Mouse (Mus musculus): ENCODE results near the gene Trim27. TPM values are rescaled to one million over a fixed set of nuclear protein-coding genes. Genes with fewer than 3 reads are reported as not detected.

The Trim27 gene
- polyA plus RNA-seq, 1 experiment from 2014 or later = 167 TPM

GRCm38 (mm10) chr13:21173072-21173471, 6.2 kb upstream of the Trim27 start:
- H3K9ac ChIP-seq = peak overlapping the region; percentile 40
- peak overlapping the region; percentile 63 for H3K27ac ChIP-seq
- no peak for ATAC-seq (ENCODE audit: insufficient number of reproducible peaks, insufficient read depth, low FRiP score, low TSS enrichment)

GRCm38 (mm10) chr13:21176733-21177132, 2.5 kb upstream of the Trim27 start:
- 0 out of 2 replicates have a peak, but pooled peaks cover under 1% of the 10 kb centered on the region for H3K36me3 ChIP-seq
- no peak overlapping the region for H3K27ac ChIP-seq
- 76% methylated on average over 11 of the region's 11 CpGs for WGBS
- H3K4me1 ChIP-seq = peaks cover 12% of the 10 kb centered on the region
- no peak overlapping the region for H3K9ac ChIP-seq
- no peak overlapping the region for H3K4me2 ChIP-seq (replicated peaks)
- no peaks in the 10 kb centered on the region for H3K9me3 ChIP-seq
- H3K27me3 ChIP-seq = no peaks in the 10 kb centered on the region
- no peak overlapping the region for H3K4me3 ChIP-seq
- no peak for ATAC-seq (ENCODE audit: insufficient number of reproducible peaks, insufficient read depth, low FRiP score, low TSS enrichment)

More at GRCm38 (mm10) chr13:21173072-21173471, 6.2 kb upstream of the Trim27 start:
- no peaks in the 10 kb centered on the region for H3K27me3 ChIP-seq
- H3K4me1 ChIP-seq = peaks cover 6% of the 10 kb centered on the region; the same call in 1 of the 2 replicates
- WGBS = under 1% methylated on average over 11 of the region's 11 CpGs
- H3K36me3 ChIP-seq = no peaks in the 10 kb centered on the region
- H3K9me3 ChIP-seq = no peaks in the 10 kb centered on the region
- H3K4me2 ChIP-seq (replicated peaks) = peak overlapping the region; percentile 62
- peak overlapping the region; percentile 47 for H3K4me3 ChIP-seq

- H3K4me1 ChIP-seq = peaks cover 22% of the 10 kb centered on the region
- 51% methylated on average over 5 of the region's 5 CpGs for WGBS
- H3K27ac ChIP-seq = no peak overlapping the region
- no peak overlapping the region for H3K9ac ChIP-seq
- H3K9me3 ChIP-seq = no peaks in the 10 kb centered on the region
- ATAC-seq (ENCODE audit: insufficient number of reproducible peaks, insufficient read depth, low FRiP score, low TSS enrichment) = no peak
- H3K27me3 ChIP-seq = no peaks in the 10 kb centered on the region
- no peak overlapping the region for H3K4me3 ChIP-seq
- H3K4me2 ChIP-seq (replicated peaks) = no peak overlapping the region
- peaks cover 9% of the 10 kb centered on the region; the same call in 1 of the 2 replicates for H3K36me3 ChIP-seq
Measured at GRCm38 (mm10) chr13:21177657-21178056, 1.6 kb upstream of the Trim27 start.

- Histone ChIP-seq H3K27ac (no peak overlapping the region), H3K4me1 (peaks cover 22% of the 10 kb centered on the region), H3K4me2 (replicated peaks) (no peak overlapping the region), H3K27me3 (no peaks in the 10 kb centered on the region), H3K4me3 (no peak overlapping the region; the same call in 1 of the 2 replicates), H3K9ac (no peak overlapping the region), H3K36me3 (peaks cover 16% of the 10 kb centered on the region), H3K9me3 (no peaks in the 10 kb centered on the region)
- 78% methylated on average over 5 of the region's 5 CpGs for WGBS
- no peak for ATAC-seq (ENCODE audit: insufficient number of reproducible peaks, insufficient read depth, low FRiP score, low TSS enrichment)
Measured at GRCm38 (mm10) chr13:21178364-21178763, 881 bp upstream of the Trim27 start.

- WGBS = under 1% methylated on average over 64 of the region's 80 CpGs
Measured at GRCm38 (mm10) chr13:21179724-21180550, 692 bp downstream of the Trim27 start.

GRCm38 (mm10) chr13:21180551-21181530, 1.6 kb downstream of the Trim27 start:
- WGBS = under 1% methylated on average over 71 of the region's 71 CpGs

More at GRCm38 (mm10) chr13:21179724-21180550, 692 bp downstream of the Trim27 start:
- Histone ChIP-seq H3K36me3 (peaks cover 32% of the 10 kb centered on the region), H3K27me3 (no peaks in the 10 kb centered on the region), H3K4me3 (peak overlapping the region; percentile 97), H3K9me3 (no peaks in the 10 kb centered on the region), H3K9ac (peak overlapping the region; percentile 96), H3K27ac (peak overlapping the region; percentile 95), H3K4me1 (peaks cover 22% of the 10 kb centered on the region), H3K4me2 (replicated peaks) (peak overlapping the region; percentile 85)
- ATAC-seq (ENCODE audit: insufficient number of reproducible peaks, insufficient read depth, low FRiP score, low TSS enrichment) = peak; percentile 96

GRCm38 (mm10) chr13:21181996-21182395, 2.8 kb downstream of the Trim27 start:
- WGBS = 68% methylated on average over 7 of the region's 7 CpGs
- H3K27ac ChIP-seq = no peak overlapping the region
- H3K9me3 ChIP-seq = no peaks in the 10 kb centered on the region
- H3K9ac ChIP-seq = peak overlapping the region; percentile 96
- H3K36me3 ChIP-seq = peaks cover 53% of the 10 kb centered on the region
- peaks cover 22% of the 10 kb centered on the region for H3K4me1 ChIP-seq
- H3K4me3 ChIP-seq = peak overlapping the region; percentile 97
- no peaks in the 10 kb centered on the region for H3K27me3 ChIP-seq
- H3K4me2 ChIP-seq (replicated peaks) = peak overlapping the region; percentile 85
- no peak for ATAC-seq (ENCODE audit: insufficient number of reproducible peaks, insufficient read depth, low FRiP score, low TSS enrichment)

More at GRCm38 (mm10) chr13:21180551-21181530, 1.6 kb downstream of the Trim27 start:
- Histone ChIP-seq H3K27ac (peak overlapping the region; percentile 95), H3K4me1 (peaks cover 22% of the 10 kb centered on the region), H3K9ac (peak overlapping the region; percentile 96), H3K9me3 (no peaks in the 10 kb centered on the region), H3K4me2 (replicated peaks) (peak overlapping the region; percentile 85), H3K36me3 (peaks cover 41% of the 10 kb centered on the region), H3K4me3 (peak overlapping the region; percentile 97), H3K27me3 (no peaks in the 10 kb centered on the region)
- ATAC-seq (ENCODE audit: insufficient number of reproducible peaks, insufficient read depth, low FRiP score, low TSS enrichment) = peak; percentile 53

- H3K27me3 ChIP-seq = no peaks in the 10 kb centered on the region
- no peak overlapping the region for H3K4me2 ChIP-seq (replicated peaks)
- 94% methylated on average over 6 of the region's 6 CpGs for WGBS
- H3K9me3 ChIP-seq = no peaks in the 10 kb centered on the region
- H3K36me3 ChIP-seq = peaks cover 63% of the 10 kb centered on the region
- H3K9ac ChIP-seq = no peak overlapping the region
- H3K27ac ChIP-seq = no peak overlapping the region
- ATAC-seq (ENCODE audit: insufficient number of reproducible peaks, insufficient read depth, low FRiP score, low TSS enrichment) = no peak
- peaks cover 22% of the 10 kb centered on the region for H3K4me1 ChIP-seq
- H3K4me3 ChIP-seq = no peak overlapping the region
Measured at GRCm38 (mm10) chr13:21183066-21183465, 3.8 kb downstream of the Trim27 start.

- no peaks in the 10 kb centered on the region for H3K27me3 ChIP-seq
- no peak overlapping the region for H3K4me2 ChIP-seq (replicated peaks)
- 87% methylated on average over 7 of the region's 7 CpGs for WGBS
- no peaks in the 10 kb centered on the region for H3K9me3 ChIP-seq
- no peak for ATAC-seq (ENCODE audit: insufficient number of reproducible peaks, insufficient read depth, low FRiP score, low TSS enrichment)
- H3K36me3 ChIP-seq = peaks cover 69% of the 10 kb centered on the region
- no peak overlapping the region for H3K9ac ChIP-seq
- peaks cover 22% of the 10 kb centered on the region for H3K4me1 ChIP-seq
- no peak overlapping the region for H3K27ac ChIP-seq
- no peak overlapping the region for H3K4me3 ChIP-seq
Measured at GRCm38 (mm10) chr13:21183661-21184060, 4.4 kb downstream of the Trim27 start.

GRCm38 (mm10) chr13:21185521-21185920, 6.3 kb downstream of the Trim27 start:
- no peak overlapping the region for H3K4me2 ChIP-seq (replicated peaks)
- no peak overlapping the region for H3K4me3 ChIP-seq
- no peaks in the 10 kb centered on the region for H3K9me3 ChIP-seq
- no peak overlapping the region for H3K27ac ChIP-seq
- no peak for ATAC-seq (ENCODE audit: insufficient number of reproducible peaks, insufficient read depth, low FRiP score, low TSS enrichment)
- H3K9ac ChIP-seq = no peak overlapping the region
- H3K27me3 ChIP-seq = no peaks in the 10 kb centered on the region
- H3K4me1 ChIP-seq = peaks cover 17% of the 10 kb centered on the region
- peaks cover 88% of the 10 kb centered on the region for H3K36me3 ChIP-seq
- WGBS = 82% methylated on average over 4 of the region's 4 CpGs
